Mouse (Mus musculus): Measurements from ENCODE around the gene Pard3. TPM values are rescaled to one million over a fixed set of nuclear protein-coding genes. Genes with fewer than 3 reads are reported as not detected.

Pard3 gene
- polyA plus RNA-seq, 1 experiment from 2014 or later: 5.4 TPM

DNA sequence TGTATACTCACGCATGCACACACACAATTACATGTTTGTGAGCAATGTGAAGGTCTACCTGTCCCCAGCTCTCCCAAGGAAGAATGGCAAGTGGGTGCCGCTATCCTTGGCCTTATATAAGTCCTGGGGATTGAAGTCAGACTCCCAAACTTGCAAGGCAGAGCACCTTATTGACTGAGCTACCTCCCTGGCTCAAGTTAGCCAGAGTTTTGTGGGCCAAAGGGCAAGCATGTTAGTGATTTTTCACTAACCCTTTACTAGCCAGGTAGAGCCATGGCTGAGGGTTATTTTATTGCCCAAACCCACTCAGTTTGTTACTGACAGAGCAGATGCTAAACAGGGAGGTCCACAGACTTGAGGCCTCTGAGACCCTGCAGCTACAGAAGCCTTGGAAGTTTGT is 73.1 kb downstream of the Pard3 start:
- Histone ChIP-seq H3K27me3 (no peaks in the 10 kb centered on the region), H3K9ac (no peak overlapping the region), H3K4me3 (replicated peaks) (no peak overlapping the region), H3K27ac (peak overlapping the region; percentile 9; the same call in 1 of the 2 replicates), H3K9me3 (replicated peaks) (no peaks in the 10 kb centered on the region), H3K36me3 (no peaks in the 10 kb centered on the region), H3K4me1 (replicated peaks) (peaks cover 11% of the 10 kb centered on the region), H3K4me2 (peak overlapping the region; percentile 2; the same call in 1 of the 2 replicates)
- ATAC-seq (ENCODE audit: low read depth) (no peak), DNase-seq (no peak)
- WGBS (ENCODE audit: insufficient replicate concordance): 47% methylated on average over 2 of the region's 2 CpGs

DNA sequence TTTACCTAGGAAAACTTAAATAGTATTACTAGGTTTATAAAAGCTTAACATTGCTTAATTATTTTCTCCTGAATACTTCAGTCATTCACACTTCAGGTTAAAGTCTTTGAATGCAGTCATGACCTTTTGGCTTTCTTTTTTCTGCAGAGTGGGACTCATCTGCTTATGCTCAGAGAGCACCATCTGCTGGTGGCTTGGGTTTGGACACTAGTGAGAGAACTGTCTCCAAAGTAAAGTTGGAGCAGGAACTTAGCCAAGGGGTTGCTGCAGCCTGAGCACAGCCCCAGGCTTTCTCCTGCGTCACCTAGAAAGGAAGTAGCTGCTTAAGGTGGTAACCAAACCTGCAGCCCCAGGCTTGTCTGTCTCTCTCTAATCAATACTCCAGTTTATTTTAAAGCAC is 75.5 kb downstream of the Pard3 start:
- Histone ChIP-seq H3K9ac (no peak overlapping the region), H3K9me3 (replicated peaks) (no peaks in the 10 kb centered on the region), H3K36me3 (no peaks in the 10 kb centered on the region), H3K4me2 (no peak overlapping the region), H3K27me3 (no peaks in the 10 kb centered on the region), H3K27ac (no peak overlapping the region), H3K4me1 (replicated peaks) (peaks cover 17% of the 10 kb centered on the region), H3K4me3 (replicated peaks) (no peak overlapping the region)
- ATAC-seq (ENCODE audit: low read depth) (no peak), DNase-seq (no peak)
- WGBS (ENCODE audit: insufficient replicate concordance): 6% methylated on average over 1 of the region's 1 CpGs

DNA sequence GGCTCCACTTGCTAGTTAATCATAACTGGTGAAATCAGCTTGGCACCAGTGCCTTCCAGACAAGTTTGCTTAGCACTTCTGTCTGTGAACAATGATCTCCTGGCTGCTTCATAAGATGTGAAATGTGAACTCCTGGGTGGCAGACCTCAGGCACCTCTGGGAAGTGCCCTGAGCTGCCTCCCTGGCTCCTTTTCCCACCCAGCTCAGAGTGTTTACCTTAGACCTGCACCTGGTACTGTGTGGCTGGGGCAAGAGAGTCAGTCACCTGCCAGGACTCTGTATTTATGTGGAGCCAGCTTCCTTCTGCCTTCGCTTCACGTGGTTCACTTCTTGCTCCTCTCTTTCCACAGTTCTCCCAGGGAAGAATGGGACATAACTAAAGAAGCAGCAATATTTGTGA is 77.3 kb downstream of the Pard3 start:
- WGBS (ENCODE audit: insufficient replicate concordance): 60% methylated on average over 2 of the region's 2 CpGs
- no peak for DNase-seq

DNA sequence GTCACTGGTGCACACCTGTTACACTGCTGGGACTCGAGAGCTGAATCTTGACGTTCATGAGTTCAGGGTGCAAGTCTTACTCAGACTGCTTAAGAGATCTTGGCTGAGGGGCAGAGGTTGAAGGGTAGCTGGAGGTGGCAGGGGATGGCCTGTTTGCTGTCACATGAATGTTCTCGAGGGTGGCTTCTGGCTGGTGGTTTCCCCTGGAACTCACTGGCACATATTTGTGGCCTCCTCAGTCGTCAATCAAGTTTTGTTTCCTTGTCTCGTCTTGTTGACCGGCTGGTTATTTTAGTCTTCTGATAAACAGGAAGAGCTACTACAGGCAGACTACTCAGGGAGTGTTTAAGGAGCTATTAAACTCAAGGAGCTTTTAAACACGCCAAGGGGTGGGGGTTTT is 79.9 kb downstream of the Pard3 start:
- ATAC-seq (ENCODE audit: low read depth) (no peak), DNase-seq (no peak)
- Histone ChIP-seq H3K4me3 (replicated peaks) (no peak overlapping the region), H3K4me1 (replicated peaks) (peaks cover 41% of the 10 kb centered on the region), H3K36me3 (no peaks in the 10 kb centered on the region), H3K27ac (no peak overlapping the region), H3K9me3 (replicated peaks) (no peaks in the 10 kb centered on the region), H3K27me3 (no peaks in the 10 kb centered on the region), H3K4me2 (no peak overlapping the region), H3K9ac (no peak overlapping the region)
- WGBS (ENCODE audit: insufficient replicate concordance): 27% methylated on average over 7 of the region's 7 CpGs

More for the DNA sequence above, 77.3 kb downstream of the Pard3 start:
- Histone ChIP-seq H3K4me2 (no peak overlapping the region), H3K36me3 (no peaks in the 10 kb centered on the region), H3K27me3 (no peaks in the 10 kb centered on the region), H3K9ac (no peak overlapping the region), H3K27ac (no peak overlapping the region), H3K4me1 (replicated peaks) (peaks cover 34% of the 10 kb centered on the region), H3K9me3 (replicated peaks) (no peaks in the 10 kb centered on the region), H3K4me3 (replicated peaks) (no peak overlapping the region)
- no peak for ATAC-seq (ENCODE audit: low read depth)

DNA sequence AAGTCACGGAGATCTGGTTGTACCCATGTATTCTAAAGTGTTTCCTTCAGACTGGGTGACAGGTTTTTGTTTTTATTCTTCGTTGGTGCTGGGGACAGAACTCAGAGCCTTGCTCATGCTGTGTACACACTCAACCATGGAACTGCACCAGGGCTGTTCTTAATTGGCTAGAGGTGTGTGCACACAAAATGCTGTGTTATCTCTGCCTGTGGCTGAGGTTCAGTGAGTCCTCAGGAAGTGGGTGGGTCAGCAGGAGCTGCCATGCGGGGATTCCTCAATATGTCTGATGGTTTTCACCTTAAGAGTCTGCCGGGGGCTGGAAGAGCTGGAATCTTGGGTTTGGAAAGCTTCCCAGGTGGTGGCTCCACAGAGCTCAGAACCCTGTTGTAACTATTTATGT is 80.9 kb downstream of the Pard3 start:
- Histone ChIP-seq H3K9ac (no peak overlapping the region), H3K27ac (no peak overlapping the region; the same call in 1 of the 2 replicates), H3K4me1 (replicated peaks) (peaks cover 41% of the 10 kb centered on the region), H3K27me3 (no peaks in the 10 kb centered on the region), H3K9me3 (replicated peaks) (no peaks in the 10 kb centered on the region), H3K4me3 (replicated peaks) (no peak overlapping the region), H3K4me2 (peak overlapping the region; percentile 19; the same call in 1 of the 2 replicates), H3K36me3 (no peaks in the 10 kb centered on the region)
- WGBS (ENCODE audit: insufficient replicate concordance): 15% methylated on average over 4 of the region's 4 CpGs
- DNase-seq (no peak), ATAC-seq (ENCODE audit: low read depth) (peak; percentile 64)

DNA sequence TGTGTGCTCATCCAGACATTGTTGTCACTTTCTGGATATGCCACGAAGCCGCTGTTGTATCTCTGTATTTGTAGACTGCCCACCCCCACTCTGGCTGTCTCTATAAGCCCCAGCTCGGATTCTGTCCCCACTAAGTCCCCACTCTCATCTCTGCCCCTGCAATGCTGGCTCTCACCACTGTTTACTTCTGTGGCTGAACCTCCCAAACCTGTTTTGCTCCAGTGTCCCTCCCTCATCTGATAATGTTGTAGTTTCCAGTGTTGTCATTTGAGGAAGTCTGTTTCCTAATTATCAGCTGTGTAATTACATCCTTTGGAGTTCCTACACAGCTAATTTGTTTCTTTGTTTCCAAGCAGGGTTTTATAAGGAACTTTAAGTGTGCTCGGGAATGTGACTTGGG is 81.4 kb downstream of the Pard3 start:
- Histone ChIP-seq H3K27me3 (no peaks in the 10 kb centered on the region), H3K4me1 (replicated peaks) (peaks cover 41% of the 10 kb centered on the region), H3K4me2 (peak overlapping the region; percentile 19; the same call in 1 of the 2 replicates), H3K27ac (no peak overlapping the region; the same call in 1 of the 2 replicates), H3K9ac (no peak overlapping the region), H3K4me3 (replicated peaks) (no peak overlapping the region), H3K9me3 (replicated peaks) (no peaks in the 10 kb centered on the region), H3K36me3 (no peaks in the 10 kb centered on the region)
- no peak for DNase-seq
- WGBS (ENCODE audit: insufficient replicate concordance): 16% methylated on average over 4 of the region's 4 CpGs
- ATAC-seq (ENCODE audit: low read depth): peak; percentile 42; the same call in 1 of the 2 replicates

DNA sequence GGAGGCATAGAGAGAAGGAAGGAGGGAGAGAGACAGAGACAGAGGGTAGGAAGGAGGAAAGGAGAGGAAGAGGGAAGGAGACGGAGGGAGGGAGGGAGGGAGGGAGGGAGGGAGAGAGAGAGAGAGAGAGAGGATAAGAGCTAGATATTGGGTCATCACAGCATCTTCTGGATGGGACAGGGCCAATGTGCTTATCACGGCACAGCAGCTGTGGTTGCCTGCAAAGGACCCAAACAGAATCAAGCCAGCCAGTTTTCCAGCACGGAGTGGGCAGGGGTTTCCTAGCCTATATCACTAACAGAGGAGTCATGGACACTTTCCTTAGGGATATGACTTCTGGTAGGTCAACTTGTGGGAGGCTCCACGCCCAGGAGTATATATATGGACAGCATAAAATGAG is 82.4 kb downstream of the Pard3 start:
- WGBS (ENCODE audit: insufficient replicate concordance): 20% methylated on average over 4 of the region's 4 CpGs
- ATAC-seq (ENCODE audit: low read depth) (peak; percentile 87), DNase-seq (peak; percentile 40)
- no peaks in the 10 kb centered on the region for H3K9me3 ChIP-seq (replicated peaks)
- H3K4me3 ChIP-seq (replicated peaks): no peak overlapping the region
- no peak overlapping the region for H3K9ac ChIP-seq
- H3K27ac ChIP-seq: no peak overlapping the region
- H3K4me2 ChIP-seq: peak overlapping the region; percentile 4; the same call in 1 of the 2 replicates
- no peaks in the 10 kb centered on the region for H3K27me3 ChIP-seq
- no peaks in the 10 kb centered on the region for H3K36me3 ChIP-seq
- H3K4me1 ChIP-seq (replicated peaks): peaks cover 41% of the 10 kb centered on the region

DNA sequence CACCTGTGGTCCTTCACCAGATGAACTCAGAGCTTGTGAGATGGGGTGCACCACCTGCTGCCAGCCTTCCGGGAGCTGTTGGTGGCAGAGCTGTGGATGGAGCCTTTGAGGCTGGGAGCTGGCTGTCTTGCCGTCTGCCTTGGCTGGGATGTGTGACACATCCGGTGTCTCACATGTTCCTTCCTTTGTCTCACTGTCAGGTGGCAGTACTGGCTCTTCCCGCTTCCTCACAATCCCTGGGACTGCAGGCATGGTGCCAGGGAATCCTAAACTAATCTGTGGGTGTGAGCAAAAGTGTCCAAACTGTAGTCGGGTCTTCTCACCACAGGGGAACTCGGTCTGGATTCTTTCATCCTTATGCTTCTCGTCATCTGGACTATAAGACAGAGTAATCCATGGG is 85.1 kb downstream of the Pard3 start:
- Histone ChIP-seq H3K4me1 (replicated peaks) (peaks cover 36% of the 10 kb centered on the region), H3K4me3 (replicated peaks) (no peak overlapping the region), H3K9ac (no peak overlapping the region), H3K36me3 (no peaks in the 10 kb centered on the region), H3K27me3 (no peaks in the 10 kb centered on the region), H3K9me3 (replicated peaks) (no peaks in the 10 kb centered on the region), H3K27ac (no peak overlapping the region), H3K4me2 (no peak overlapping the region)
- no peak for DNase-seq
- no peak for ATAC-seq (ENCODE audit: low read depth)
- 60% methylated on average over 7 of the region's 7 CpGs for WGBS (ENCODE audit: insufficient replicate concordance)

DNA sequence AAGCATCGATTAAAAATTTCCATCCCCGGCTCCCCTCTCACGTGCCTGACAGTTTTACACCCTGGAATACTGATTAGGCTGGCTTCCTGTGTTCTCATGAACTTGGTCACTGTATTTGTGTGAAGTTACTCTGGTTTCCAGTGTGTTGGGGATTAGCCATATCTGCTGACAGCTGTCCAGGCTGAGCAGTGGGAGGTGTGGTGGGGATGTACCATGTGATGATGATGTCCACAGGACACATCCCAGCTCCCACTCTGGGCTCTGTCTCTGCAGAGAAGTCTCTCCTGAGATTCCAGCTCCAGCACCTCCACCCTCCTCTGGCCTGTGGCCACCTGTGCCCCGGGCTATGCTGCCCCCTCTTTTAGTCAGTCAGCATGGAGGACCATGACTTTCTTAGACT is 87.0 kb downstream of the Pard3 start:
- WGBS (ENCODE audit: insufficient replicate concordance): 63% methylated on average over 4 of the region's 4 CpGs

DNA sequence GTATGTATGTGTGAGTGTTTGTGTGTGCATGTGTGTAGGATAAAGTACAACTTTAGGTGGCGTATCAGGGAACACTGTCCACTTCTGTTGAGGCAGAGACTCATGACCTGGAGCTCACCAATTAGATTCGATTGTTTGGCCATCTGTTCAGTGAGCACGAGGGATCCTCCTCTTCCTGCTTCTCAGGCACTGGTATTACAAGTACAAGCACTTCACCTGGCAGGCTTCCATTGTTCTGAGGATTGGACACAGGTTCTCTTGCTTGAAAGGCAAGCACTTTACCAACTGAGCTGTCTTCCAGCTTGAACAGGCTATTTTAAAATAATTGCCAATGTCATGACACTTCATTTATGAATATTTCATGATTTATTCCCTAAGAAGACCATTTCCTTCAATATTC is 88.0 kb downstream of the Pard3 start:
- Histone ChIP-seq H3K4me2 (no peak overlapping the region), H3K36me3 (no peaks in the 10 kb centered on the region), H3K27ac (no peak overlapping the region), H3K9ac (no peak overlapping the region), H3K4me1 (replicated peaks) (peaks cover 8% of the 10 kb centered on the region), H3K27me3 (no peaks in the 10 kb centered on the region), H3K4me3 (replicated peaks) (no peak overlapping the region), H3K9me3 (replicated peaks) (no peaks in the 10 kb centered on the region)
- ATAC-seq (ENCODE audit: low read depth) (no peak), DNase-seq (no peak)
- WGBS (ENCODE audit: insufficient replicate concordance): 60% methylated on average over 3 of the region's 3 CpGs

More for the DNA sequence above, 87.0 kb downstream of the Pard3 start:
- no peaks in the 10 kb centered on the region for H3K27me3 ChIP-seq
- no peaks in the 10 kb centered on the region for H3K9me3 ChIP-seq (replicated peaks)
- H3K36me3 ChIP-seq: no peaks in the 10 kb centered on the region
- no peak for DNase-seq
- no peak overlapping the region for H3K4me3 ChIP-seq (replicated peaks)
- no peak overlapping the region for H3K4me2 ChIP-seq
- no peak for ATAC-seq (ENCODE audit: low read depth)
- no peak overlapping the region for H3K9ac ChIP-seq
- H3K27ac ChIP-seq: no peak overlapping the region
- H3K4me1 ChIP-seq (replicated peaks): peaks cover 19% of the 10 kb centered on the region

DNA sequence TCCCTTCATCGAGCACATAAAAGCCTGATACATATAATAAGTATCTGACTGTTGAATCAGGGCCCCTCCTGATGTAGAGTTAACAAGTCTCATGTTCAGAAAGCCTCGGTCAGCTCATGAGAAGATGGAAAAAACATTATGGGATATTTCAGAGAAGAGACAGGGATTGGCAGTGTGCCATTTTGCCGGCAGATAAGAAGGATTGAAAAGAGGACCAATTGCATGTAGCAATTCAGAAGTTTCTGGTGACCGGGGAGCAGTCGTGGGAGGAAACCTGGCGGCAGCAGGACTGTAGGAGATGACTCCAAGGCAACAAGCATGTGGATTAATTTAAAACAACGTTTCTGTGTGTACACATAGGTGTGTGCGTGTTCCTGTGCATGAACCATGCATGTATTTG is 93.4 kb downstream of the Pard3 start:
- H3K36me3 ChIP-seq: no peaks in the 10 kb centered on the region
- H3K4me1 ChIP-seq (replicated peaks): 0 out of 2 replicates have a peak, but pooled peaks cover 4% of the 10 kb centered on the region
- H3K27me3 ChIP-seq: no peaks in the 10 kb centered on the region
- H3K27ac ChIP-seq: no peak overlapping the region
- H3K9me3 ChIP-seq (replicated peaks): no peaks in the 10 kb centered on the region
- H3K4me2 ChIP-seq: no peak overlapping the region
- DNase-seq (no peak), ATAC-seq (ENCODE audit: low read depth) (no peak)
- 60% methylated on average over 8 of the region's 8 CpGs for WGBS (ENCODE audit: insufficient replicate concordance)
- no peak overlapping the region for H3K4me3 ChIP-seq (replicated peaks)
- H3K9ac ChIP-seq: no peak overlapping the region

DNA sequence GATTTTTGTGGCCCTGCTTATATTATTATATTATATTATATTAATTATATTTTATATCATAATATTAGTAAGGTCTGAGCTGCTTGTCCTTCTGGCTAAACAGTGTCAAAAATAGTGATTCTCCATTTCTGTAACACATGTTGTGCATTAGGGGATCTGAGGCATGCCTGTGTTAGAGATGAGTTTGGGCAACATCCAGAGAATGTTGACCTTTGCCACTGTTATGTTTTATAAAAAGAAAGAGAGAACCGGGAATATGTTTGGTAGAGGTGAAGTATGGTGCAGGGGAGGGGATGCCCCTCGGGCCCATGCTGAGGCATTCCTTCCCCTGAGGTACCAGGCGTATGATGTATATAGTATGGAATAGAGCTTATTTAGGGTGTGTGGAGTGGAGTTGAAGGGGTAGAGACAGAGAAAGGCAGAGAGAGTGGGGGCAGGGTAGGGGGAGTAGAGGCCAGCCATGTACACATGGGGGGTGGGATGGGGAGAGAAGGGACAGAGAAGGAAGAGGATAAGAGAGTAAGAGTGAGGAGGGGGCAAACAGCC is 95.8 kb downstream of the Pard3 start:
- Histone ChIP-seq H3K9me3 (replicated peaks) (no peaks in the 10 kb centered on the region), H3K4me1 (replicated peaks) (0 out of 2 replicates have a peak, but pooled peaks cover 4% of the 10 kb centered on the region), H3K36me3 (no peaks in the 10 kb centered on the region), H3K27ac (no peak overlapping the region), H3K4me3 (replicated peaks) (no peak overlapping the region), H3K27me3 (no peaks in the 10 kb centered on the region), H3K9ac (no peak overlapping the region), H3K4me2 (no peak overlapping the region)
- DNase-seq (no peak), ATAC-seq (ENCODE audit: low read depth) (no peak)
- 58% methylated on average over 3 of the region's 3 CpGs for WGBS (ENCODE audit: insufficient replicate concordance)
